Mouse (Mus musculus): ENCODE data around the gene Krtdap. TPM values are rescaled to one million over a fixed set of nuclear protein-coding genes. Genes with fewer than 3 reads are reported as not detected.

Krtdap gene
- polyA plus RNA-seq, 1 experiment from 2014 or later, result 1.0 TPM

DNA sequence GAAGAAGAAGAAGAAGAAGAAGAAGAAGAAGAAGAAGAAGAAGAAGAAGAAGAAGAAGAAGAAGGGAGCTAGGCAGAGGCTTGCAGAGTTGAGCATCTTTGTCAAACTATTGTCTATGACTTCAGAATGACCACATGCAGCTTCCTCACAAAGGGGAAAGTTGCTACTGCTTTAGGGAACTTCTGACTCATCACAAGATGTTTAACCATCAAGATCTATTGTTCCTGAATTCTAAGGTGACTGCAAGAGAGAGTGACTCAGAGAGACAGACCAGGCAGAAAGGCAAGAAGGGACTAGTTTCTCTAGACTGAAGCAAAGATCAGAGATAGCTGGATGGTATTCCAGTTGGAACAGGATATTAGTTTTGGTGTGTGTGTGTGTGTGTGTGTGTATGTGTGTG is 7.2 kb downstream of the Krtdap start:
- H3K4me2 ChIP-seq (replicated peaks), result no peak overlapping the region
- H3K9me3 ChIP-seq, result no peaks in the 10 kb centered on the region
- H3K4me3 ChIP-seq, result no peak overlapping the region
- H3K4me1 ChIP-seq, result no peaks in the 10 kb centered on the region
- no peaks in the 10 kb centered on the region for H3K27me3 ChIP-seq
- no peaks in the 10 kb centered on the region for H3K36me3 ChIP-seq
- no peak overlapping the region for H3K27ac ChIP-seq
- H3K9ac ChIP-seq, result no peak overlapping the region
- ATAC-seq (ENCODE audit: insufficient number of reproducible peaks, insufficient read depth, low FRiP score, low TSS enrichment), result no peak

DNA sequence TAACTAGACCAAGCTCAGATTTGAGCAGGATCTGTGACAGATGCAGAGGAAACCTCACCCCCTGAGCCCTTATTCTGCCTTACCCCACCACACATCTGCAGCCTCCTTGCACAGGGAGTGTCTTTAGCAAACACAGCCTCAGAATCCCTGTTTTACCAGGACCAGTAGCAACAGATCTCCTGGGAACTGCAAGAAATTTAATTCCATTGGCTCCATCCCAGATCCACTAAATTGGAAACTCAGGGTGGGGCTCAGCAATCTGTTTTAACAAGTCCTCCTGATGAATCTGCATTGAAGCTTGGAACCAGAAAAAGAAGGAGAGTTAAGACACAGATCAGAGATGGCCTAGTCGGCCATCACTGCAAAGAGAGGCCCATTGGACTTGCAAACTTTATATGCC is 9.1 kb downstream of the Krtdap start:
- no peak overlapping the region for H3K4me2 ChIP-seq (replicated peaks)
- H3K27me3 ChIP-seq, result no peaks in the 10 kb centered on the region
- H3K27ac ChIP-seq, result no peak overlapping the region
- WGBS, result 86% methylated on average over 1 of the region's 1 CpGs
- no peak for ATAC-seq (ENCODE audit: insufficient number of reproducible peaks, insufficient read depth, low FRiP score, low TSS enrichment)
- H3K9ac ChIP-seq, result no peak overlapping the region
- no peaks in the 10 kb centered on the region for H3K9me3 ChIP-seq
- no peak overlapping the region for H3K4me3 ChIP-seq
- H3K4me1 ChIP-seq, result no peaks in the 10 kb centered on the region
- H3K36me3 ChIP-seq, result no peaks in the 10 kb centered on the region

DNA sequence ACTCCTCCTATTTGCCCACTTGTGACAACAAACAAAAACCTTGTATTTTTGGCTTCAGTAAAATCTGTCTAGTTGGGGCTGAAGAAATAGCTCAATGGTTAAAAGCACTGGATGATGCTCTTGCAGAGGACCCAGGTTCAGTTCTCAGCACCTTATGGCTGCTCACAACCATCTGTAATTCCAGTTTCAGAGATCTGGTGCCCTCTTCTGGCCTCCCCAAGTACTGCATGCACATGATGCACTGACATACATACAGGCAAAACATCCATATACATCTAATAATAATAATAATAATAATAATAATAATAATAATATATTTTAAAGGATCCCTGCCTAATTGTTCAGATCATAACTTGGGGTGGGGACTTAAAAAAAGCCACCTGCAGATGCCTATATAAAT is 13.0 kb downstream of the Krtdap start:
- H3K9me3 ChIP-seq, result no peaks in the 10 kb centered on the region
- H3K9ac ChIP-seq, result no peak overlapping the region
- no peak for ATAC-seq (ENCODE audit: insufficient number of reproducible peaks, insufficient read depth, low FRiP score, low TSS enrichment)
- no peaks in the 10 kb centered on the region for H3K4me1 ChIP-seq
- no peaks in the 10 kb centered on the region for H3K36me3 ChIP-seq
- no peaks in the 10 kb centered on the region for H3K27me3 ChIP-seq
- no peak overlapping the region for H3K27ac ChIP-seq
- no peak overlapping the region for H3K4me3 ChIP-seq
- no peak overlapping the region for H3K4me2 ChIP-seq (replicated peaks)

DNA sequence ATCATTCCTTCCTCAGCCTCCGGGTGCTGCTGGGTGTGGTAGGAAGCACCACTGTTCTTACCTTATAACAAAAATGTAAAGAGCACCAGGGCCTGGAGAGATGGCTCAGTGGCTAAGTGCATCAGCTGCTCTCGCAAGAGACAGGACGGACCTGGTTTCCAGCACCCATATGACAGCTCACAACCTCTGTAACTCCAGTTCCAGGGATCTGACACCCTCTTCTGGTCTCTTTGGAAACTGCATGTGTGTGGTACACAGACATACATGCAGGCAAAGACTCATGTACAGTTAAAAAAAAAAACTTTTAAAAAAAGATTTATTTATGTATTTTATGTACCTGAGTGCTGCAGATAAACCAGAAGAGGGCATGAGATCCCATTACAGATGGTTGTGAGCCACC is 15.6 kb downstream of the Krtdap start:
- H3K4me1 ChIP-seq, result no peaks in the 10 kb centered on the region
- no peak overlapping the region for H3K9ac ChIP-seq
- no peaks in the 10 kb centered on the region for H3K36me3 ChIP-seq
- H3K9me3 ChIP-seq, result no peaks in the 10 kb centered on the region
- H3K27ac ChIP-seq, result no peak overlapping the region
- H3K4me3 ChIP-seq, result no peak overlapping the region
- ATAC-seq (ENCODE audit: insufficient number of reproducible peaks, insufficient read depth, low FRiP score, low TSS enrichment), result no peak
- 90% methylated on average over 3 of the region's 3 CpGs for WGBS
- no peaks in the 10 kb centered on the region for H3K27me3 ChIP-seq
- H3K4me2 ChIP-seq (replicated peaks), result no peak overlapping the region

DNA sequence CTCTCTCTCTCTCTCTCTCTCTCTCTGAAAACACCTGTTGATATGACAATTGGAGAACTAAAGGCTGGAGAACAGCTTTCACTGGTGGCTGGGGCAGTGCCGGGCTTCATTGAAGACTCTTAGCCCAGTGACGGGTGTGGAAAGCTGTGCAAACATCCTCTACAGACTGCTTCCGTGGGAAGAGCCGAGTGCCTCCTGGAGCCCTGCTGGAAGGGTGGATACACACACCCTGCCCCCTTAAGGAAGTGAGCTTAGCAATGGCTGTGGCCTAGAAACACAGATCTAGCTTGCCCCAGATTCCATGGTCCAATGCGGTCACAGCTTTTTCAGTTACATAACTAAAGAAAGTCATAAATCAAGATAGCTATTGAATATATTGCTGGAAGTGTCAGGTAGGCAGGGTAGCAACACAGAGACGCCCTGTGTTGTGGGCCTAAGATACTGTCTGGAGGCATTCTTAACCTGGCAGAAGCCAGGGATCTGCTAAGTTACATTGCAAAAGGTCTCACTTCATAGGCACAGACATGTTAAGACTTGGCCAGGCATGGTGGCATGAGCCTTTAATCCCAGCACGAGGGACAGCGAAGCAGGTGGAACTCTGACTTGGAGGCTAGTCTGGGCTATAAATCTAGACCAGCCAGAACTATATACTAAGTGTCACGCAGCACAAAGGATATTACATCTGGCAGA is 16.5 kb downstream of the Krtdap start:
- ATAC-seq (ENCODE audit: insufficient number of reproducible peaks, insufficient read depth, low FRiP score, low TSS enrichment), result no peak
- H3K4me3 ChIP-seq, result no peak overlapping the region
- no peak overlapping the region for H3K9ac ChIP-seq
- no peaks in the 10 kb centered on the region for H3K9me3 ChIP-seq
- 83% methylated on average over 9 of the region's 9 CpGs for WGBS
- H3K36me3 ChIP-seq, result no peaks in the 10 kb centered on the region
- H3K27ac ChIP-seq, result no peak overlapping the region
- H3K27me3 ChIP-seq, result no peaks in the 10 kb centered on the region
- H3K4me1 ChIP-seq, result no peaks in the 10 kb centered on the region
- H3K4me2 ChIP-seq (replicated peaks), result no peak overlapping the region

DNA sequence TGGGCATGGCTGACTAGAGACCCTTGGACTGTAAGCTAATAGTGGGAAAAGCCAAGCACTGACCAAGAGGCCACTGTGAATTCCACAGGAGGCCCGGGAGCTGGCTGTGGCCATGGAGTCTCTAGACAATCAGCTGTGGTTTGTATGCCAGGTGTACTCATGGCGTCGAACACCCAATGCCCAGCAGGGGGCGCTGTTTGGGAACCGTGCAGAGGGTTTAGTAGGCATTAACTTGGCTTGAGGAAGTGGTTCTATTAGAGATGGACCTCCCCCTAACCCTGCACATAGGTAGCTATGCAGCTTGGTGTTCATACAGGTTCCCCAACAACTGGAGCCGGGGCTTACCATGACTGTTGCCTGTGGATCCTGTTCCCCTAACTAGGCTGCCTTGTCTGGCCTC is 18.2 kb downstream of the Krtdap start:
- no peak overlapping the region for H3K4me3 ChIP-seq
- no peaks in the 10 kb centered on the region for H3K9me3 ChIP-seq
- ATAC-seq (ENCODE audit: insufficient number of reproducible peaks, insufficient read depth, low FRiP score, low TSS enrichment), result no peak
- no peak overlapping the region for H3K27ac ChIP-seq
- no peaks in the 10 kb centered on the region for H3K27me3 ChIP-seq
- no peaks in the 10 kb centered on the region for H3K4me1 ChIP-seq
- no peaks in the 10 kb centered on the region for H3K36me3 ChIP-seq
- H3K4me2 ChIP-seq (replicated peaks), result no peak overlapping the region
- WGBS, result 48% methylated on average over 6 of the region's 6 CpGs
- no peak overlapping the region for H3K9ac ChIP-seq

DNA sequence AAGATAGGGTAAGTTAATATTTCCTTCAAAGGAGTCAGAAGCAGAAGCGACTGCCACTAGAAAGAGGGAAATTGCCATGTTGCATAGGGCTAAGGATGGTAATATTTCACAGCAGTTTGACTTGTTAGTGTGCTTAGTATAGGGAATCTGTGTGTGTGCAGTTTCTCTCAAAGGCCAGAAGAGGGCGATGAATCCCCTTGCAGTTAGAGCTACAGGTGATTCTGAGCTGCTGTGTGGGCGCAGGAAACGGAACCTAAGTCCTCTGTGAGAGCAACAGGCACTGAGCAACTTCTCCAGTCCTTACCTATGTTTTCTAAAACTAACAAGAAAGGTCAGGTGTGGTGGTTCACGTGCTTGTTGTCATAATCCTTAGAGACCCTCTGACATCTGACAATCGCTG is 22.6 kb downstream of the Krtdap start:
- Histone ChIP-seq H3K27me3 (no peaks in the 10 kb centered on the region), H3K4me3 (no peak overlapping the region), H3K9me3 (no peaks in the 10 kb centered on the region), H3K27ac (no peak overlapping the region), H3K36me3 (no peaks in the 10 kb centered on the region), H3K9ac (no peak overlapping the region), H3K4me2 (replicated peaks) (no peak overlapping the region), H3K4me1 (no peaks in the 10 kb centered on the region)
- 51% methylated on average over 6 of the region's 6 CpGs for WGBS
- ATAC-seq (ENCODE audit: insufficient number of reproducible peaks, insufficient read depth, low FRiP score, low TSS enrichment), result no peak

DNA sequence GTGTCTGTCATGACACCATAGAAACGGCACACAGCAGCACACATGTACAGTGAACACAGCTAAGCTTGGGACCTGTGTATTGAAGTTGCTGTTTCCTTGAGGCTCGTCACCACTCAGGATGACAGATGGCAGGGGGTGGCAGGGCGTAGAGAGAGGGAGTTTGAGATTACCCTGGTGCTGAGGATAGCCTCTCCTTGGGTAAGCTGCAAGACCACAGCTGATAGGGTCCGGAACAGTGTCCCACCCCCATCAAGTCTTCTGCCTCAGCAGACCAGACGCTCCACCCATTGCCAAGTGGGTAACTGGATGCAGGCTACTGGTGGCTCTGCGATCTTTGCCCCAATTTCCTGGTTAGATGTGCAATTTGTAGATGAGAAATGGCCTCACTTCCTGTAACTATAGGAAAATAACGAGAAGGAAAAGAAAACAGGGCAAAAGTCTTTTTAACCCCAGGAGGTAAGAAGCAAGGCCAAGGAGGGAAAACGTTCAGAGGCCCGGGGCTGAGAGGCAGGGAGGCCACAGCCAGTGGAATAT is 24.1 kb downstream of the Krtdap start:
- Histone ChIP-seq H3K4me1 (no peaks in the 10 kb centered on the region), H3K9ac (no peak overlapping the region), H3K27me3 (no peaks in the 10 kb centered on the region), H3K4me2 (replicated peaks) (no peak overlapping the region), H3K27ac (no peak overlapping the region), H3K36me3 (no peaks in the 10 kb centered on the region), H3K9me3 (no peaks in the 10 kb centered on the region), H3K4me3 (no peak overlapping the region)
- WGBS, result 58% methylated on average over 9 of the region's 9 CpGs
- no peak for ATAC-seq (ENCODE audit: insufficient number of reproducible peaks, insufficient read depth, low FRiP score, low TSS enrichment)

DNA sequence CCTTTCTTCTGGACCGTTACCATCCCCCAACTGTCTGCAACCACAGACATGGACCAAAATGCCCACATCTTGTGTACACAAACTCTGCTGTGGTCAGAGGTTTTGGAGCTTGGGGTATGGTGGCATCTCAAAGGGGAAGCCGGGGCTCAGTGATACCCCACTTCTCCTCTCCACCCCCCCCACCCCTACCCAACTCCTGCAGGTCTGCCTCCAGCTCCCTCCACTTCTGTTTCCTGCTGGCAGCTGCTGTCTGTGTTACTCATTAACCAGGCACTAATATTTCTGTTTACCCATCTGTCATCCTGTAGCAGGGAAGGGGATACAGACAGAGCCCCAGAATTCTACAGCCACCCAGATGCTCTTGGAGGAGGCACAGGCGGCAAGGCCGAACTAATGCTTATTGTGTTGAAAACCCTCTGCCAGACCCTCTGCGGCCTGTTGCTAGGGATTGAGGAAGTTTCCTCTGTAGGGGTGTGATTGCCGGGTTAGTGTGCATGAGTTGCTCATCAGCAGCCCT is 24.7 kb downstream of the Krtdap start:
- Histone ChIP-seq H3K27me3 (no peaks in the 10 kb centered on the region), H3K36me3 (no peaks in the 10 kb centered on the region), H3K4me2 (replicated peaks) (no peak overlapping the region), H3K9ac (no peak overlapping the region), H3K4me1 (no peaks in the 10 kb centered on the region), H3K4me3 (no peak overlapping the region), H3K27ac (no peak overlapping the region), H3K9me3 (no peaks in the 10 kb centered on the region)
- WGBS, result 70% methylated on average over 6 of the region's 6 CpGs
- ATAC-seq (ENCODE audit: insufficient number of reproducible peaks, insufficient read depth, low FRiP score, low TSS enrichment), result no peak

DNA sequence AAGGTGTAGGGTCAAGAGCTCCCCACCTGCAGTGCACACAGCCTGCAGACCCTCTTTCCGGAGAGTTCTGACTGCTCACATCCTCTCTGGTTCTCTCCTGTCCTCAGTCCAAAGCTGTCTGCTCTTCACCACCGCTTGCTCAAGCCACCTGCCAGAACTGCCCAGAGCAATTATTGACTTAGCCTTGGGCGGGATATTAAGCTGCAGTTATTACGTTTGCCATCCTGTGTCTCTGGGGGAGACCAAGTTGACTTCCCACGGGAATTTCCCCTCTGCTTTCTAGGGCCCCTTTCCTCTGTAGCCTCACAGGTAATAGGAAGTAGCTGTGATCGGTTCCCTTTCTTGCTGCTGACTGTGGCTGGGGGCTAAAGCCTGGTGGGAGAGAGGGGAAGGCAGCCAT is 32.4 kb downstream of the Krtdap start:
- WGBS, result 62% methylated on average over 6 of the region's 6 CpGs
- Histone ChIP-seq H3K27ac (no peak overlapping the region), H3K9me3 (no peaks in the 10 kb centered on the region), H3K4me3 (no peak overlapping the region), H3K4me2 (replicated peaks) (no peak overlapping the region), H3K4me1 (0 out of 2 replicates have a peak, but pooled peaks cover 9% of the 10 kb centered on the region), H3K36me3 (no peaks in the 10 kb centered on the region), H3K9ac (no peak overlapping the region), H3K27me3 (no peaks in the 10 kb centered on the region)
- ATAC-seq (ENCODE audit: insufficient number of reproducible peaks, insufficient read depth, low FRiP score, low TSS enrichment), result no peak

DNA sequence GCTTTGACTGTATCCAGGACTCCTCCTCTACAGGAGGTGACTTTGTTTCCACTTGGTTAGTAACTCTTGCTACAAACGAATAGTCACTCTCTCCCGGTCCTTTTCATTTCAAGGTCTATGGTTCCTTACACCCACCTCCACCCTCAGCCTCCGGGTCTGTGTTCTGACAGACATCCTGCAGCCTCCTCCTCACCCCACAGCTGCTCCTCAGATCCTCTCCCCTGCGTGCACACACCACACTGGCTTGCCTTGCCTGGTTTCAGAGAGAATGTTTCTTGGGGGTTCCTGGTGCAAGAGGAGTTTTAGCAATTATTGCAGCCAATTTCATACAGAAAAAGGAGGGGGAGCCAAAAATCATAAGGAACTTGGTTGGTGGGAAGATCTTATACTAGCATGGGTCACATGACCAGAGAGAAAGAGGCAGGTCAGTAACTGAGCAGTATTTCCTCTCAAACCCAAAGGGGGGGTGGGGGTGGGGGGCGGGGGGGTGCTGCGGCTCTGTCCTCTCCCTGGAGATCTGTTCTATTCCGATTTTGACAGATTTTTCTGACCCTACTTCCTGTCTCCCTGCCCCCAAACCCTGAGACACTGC is 33.3 kb downstream of the Krtdap start:
- Histone ChIP-seq H3K4me1 (0 out of 2 replicates have a peak, but pooled peaks cover 9% of the 10 kb centered on the region), H3K4me2 (replicated peaks) (no peak overlapping the region), H3K27me3 (no peaks in the 10 kb centered on the region), H3K4me3 (no peak overlapping the region), H3K9me3 (no peaks in the 10 kb centered on the region), H3K9ac (no peak overlapping the region), H3K36me3 (no peaks in the 10 kb centered on the region), H3K27ac (no peak overlapping the region)
- ATAC-seq (ENCODE audit: insufficient number of reproducible peaks, insufficient read depth, low FRiP score, low TSS enrichment), result no peak
- 51% methylated on average over 7 of the region's 7 CpGs for WGBS

DNA sequence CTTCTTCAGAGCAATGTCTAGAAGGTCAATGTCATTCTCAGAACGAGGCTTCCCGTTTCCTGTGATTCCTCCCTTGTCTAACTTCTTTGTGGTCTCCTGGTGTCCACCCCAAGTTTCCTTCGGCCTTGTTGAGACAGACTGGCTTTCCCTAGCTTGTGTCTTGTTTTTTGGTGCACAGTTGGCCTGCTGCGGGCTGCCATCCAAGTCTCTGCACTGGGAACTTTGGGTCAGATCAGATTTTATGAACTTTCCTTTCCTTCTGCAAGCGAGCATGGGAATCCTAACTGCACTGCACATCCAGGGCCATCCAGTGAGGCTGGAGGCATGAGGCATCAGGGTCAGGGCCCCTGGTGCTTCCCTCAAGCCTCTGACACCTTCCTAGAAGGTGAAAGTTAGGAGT is 33.8 kb downstream of the Krtdap start:
- no peak for ATAC-seq (ENCODE audit: insufficient number of reproducible peaks, insufficient read depth, low FRiP score, low TSS enrichment)
- no peaks in the 10 kb centered on the region for H3K9me3 ChIP-seq
- H3K4me3 ChIP-seq, result no peak overlapping the region
- H3K4me2 ChIP-seq (replicated peaks), result no peak overlapping the region
- H3K9ac ChIP-seq, result no peak overlapping the region; the same call in 1 of the 2 replicates
- H3K27me3 ChIP-seq, result no peaks in the 10 kb centered on the region
- H3K36me3 ChIP-seq, result no peaks in the 10 kb centered on the region
- WGBS, result 65% methylated on average over 5 of the region's 5 CpGs
- no peak overlapping the region for H3K27ac ChIP-seq
- H3K4me1 ChIP-seq, result 0 out of 2 replicates have a peak, but pooled peaks cover 9% of the 10 kb centered on the region
